Mouse (Mus musculus): ENCODE measurements at regions not wholly inside any gene's neighbourhood (a gene's known extent, or its start where the extent isn't known, plus 50 kb on each side); places are given as distances from the start of the nearest gene placed in this dataset.

- Histone ChIP-seq H3K9ac (no peak overlapping the region), H3K27ac (ENCODE audit: low read depth) (no peak overlapping the region), H3K36me3 (ENCODE audit: insufficient read depth) (no peaks in the 10 kb centered on the region), H3K4me1 (ENCODE audit: insufficient read depth) (no peaks in the 10 kb centered on the region), H3K4me3 (ENCODE audit: low read depth, low read length) (no peak overlapping the region), H3K27me3 (ENCODE audit: insufficient read depth, low read length) (no peaks in the 10 kb centered on the region), H3K4me2 (no peak overlapping the region), H3K9me3 (ENCODE audit: low read depth, low read length) (no peaks in the 10 kb centered on the region)
- TF ChIP-seq CTCF (IDR thresholded peaks at IDR 0.05; ENCODE audit: low read depth): no peak
- ATAC-seq (ENCODE audit: insufficient read depth) (peak; percentile 93), DNase-seq (peak; percentile 90)
- 35% methylated on average over 6 of the region's 6 CpGs for WGBS
Observed at GRCm38 (mm10) chr12:27283964-27284363, 58.4 kb downstream of the Sox11 start.

GRCm38 (mm10) chr12:27261965-27262364, 80.4 kb downstream of the Sox11 start:
- Histone ChIP-seq H3K9ac (no peak overlapping the region), H3K4me1 (ENCODE audit: insufficient read depth) (no peaks in the 10 kb centered on the region), H3K27me3 (ENCODE audit: insufficient read depth, low read length) (no peaks in the 10 kb centered on the region), H3K4me2 (no peak overlapping the region), H3K4me3 (ENCODE audit: low read depth, low read length) (no peak overlapping the region), H3K36me3 (ENCODE audit: insufficient read depth) (no peaks in the 10 kb centered on the region), H3K9me3 (ENCODE audit: low read depth, low read length) (no peaks in the 10 kb centered on the region), H3K27ac (ENCODE audit: low read depth) (no peak overlapping the region)
- TF ChIP-seq CTCF (IDR thresholded peaks at IDR 0.05; ENCODE audit: low read depth): no peak
- DNase-seq (no peak), ATAC-seq (ENCODE audit: insufficient read depth) (no peak)

- H3K36me3 ChIP-seq (ENCODE audit: insufficient read depth): no peaks in the 10 kb centered on the region
- H3K9me3 ChIP-seq (ENCODE audit: low read depth, low read length): no peaks in the 10 kb centered on the region
- ATAC-seq (ENCODE audit: insufficient read depth) (no peak), DNase-seq (peak; percentile 31)
- H3K27me3 ChIP-seq (ENCODE audit: insufficient read depth, low read length): no peaks in the 10 kb centered on the region
- H3K27ac ChIP-seq (ENCODE audit: low read depth): no peak overlapping the region
- TF ChIP-seq CTCF (IDR thresholded peaks at IDR 0.05; ENCODE audit: low read depth): no peak
- no peak overlapping the region for H3K4me2 ChIP-seq
- H3K4me1 ChIP-seq (ENCODE audit: insufficient read depth): no peaks in the 10 kb centered on the region
- 29% methylated on average over 3 of the region's 3 CpGs for WGBS
- H3K9ac ChIP-seq: no peak overlapping the region
- no peak overlapping the region for H3K4me3 ChIP-seq (ENCODE audit: low read depth, low read length)
Observed at GRCm38 (mm10) chr12:27254125-27254524, 88.2 kb downstream of the Sox11 start.

- H3K27ac ChIP-seq (ENCODE audit: low read depth): no peak overlapping the region
- H3K27me3 ChIP-seq (ENCODE audit: insufficient read depth, low read length): no peaks in the 10 kb centered on the region
- H3K4me2 ChIP-seq: no peak overlapping the region
- DNase-seq (no peak), ATAC-seq (ENCODE audit: insufficient read depth) (no peak)
- WGBS: 67% methylated on average over 5 of the region's 5 CpGs
- no peaks in the 10 kb centered on the region for H3K4me1 ChIP-seq (ENCODE audit: insufficient read depth)
- no peak overlapping the region for H3K4me3 ChIP-seq (ENCODE audit: low read depth, low read length)
- no peaks in the 10 kb centered on the region for H3K9me3 ChIP-seq (ENCODE audit: low read depth, low read length)
- no peak overlapping the region for H3K9ac ChIP-seq
- H3K36me3 ChIP-seq (ENCODE audit: insufficient read depth): no peaks in the 10 kb centered on the region
- no peak for TF ChIP-seq CTCF (IDR thresholded peaks at IDR 0.05; ENCODE audit: low read depth)
Observed at GRCm38 (mm10) chr12:27251521-27251920, 90.9 kb downstream of the Sox11 start.

GRCm38 (mm10) chr12:27248545-27248855, 93.9 kb downstream of the Sox11 start:
- no peaks in the 10 kb centered on the region for H3K27me3 ChIP-seq (ENCODE audit: insufficient read depth, low read length)
- H3K4me1 ChIP-seq (ENCODE audit: insufficient read depth): no peaks in the 10 kb centered on the region
- no peak overlapping the region for H3K9ac ChIP-seq
- ATAC-seq (ENCODE audit: insufficient read depth): no peak
- no peak for DNase-seq
- no peaks in the 10 kb centered on the region for H3K9me3 ChIP-seq (ENCODE audit: low read depth, low read length)
- no peak overlapping the region for H3K27ac ChIP-seq (ENCODE audit: low read depth)
- H3K36me3 ChIP-seq (ENCODE audit: insufficient read depth): no peaks in the 10 kb centered on the region
- 79% methylated on average over 3 of the region's 3 CpGs for WGBS
- no peak overlapping the region for H3K4me3 ChIP-seq (ENCODE audit: low read depth, low read length)
- TF ChIP-seq CTCF (IDR thresholded peaks at IDR 0.05; ENCODE audit: low read depth): no peak
- H3K4me2 ChIP-seq: no peak overlapping the region

- H3K27me3 ChIP-seq (ENCODE audit: insufficient read depth, low read length): no peaks in the 10 kb centered on the region
- ATAC-seq (ENCODE audit: insufficient read depth) (no peak), DNase-seq (no peak)
- no peak overlapping the region for H3K27ac ChIP-seq (ENCODE audit: low read depth)
- no peaks in the 10 kb centered on the region for H3K36me3 ChIP-seq (ENCODE audit: insufficient read depth)
- H3K4me3 ChIP-seq (ENCODE audit: low read depth, low read length): no peak overlapping the region
- 62% methylated on average over 10 of the region's 10 CpGs for WGBS
- H3K4me2 ChIP-seq: no peak overlapping the region
- no peaks in the 10 kb centered on the region for H3K4me1 ChIP-seq (ENCODE audit: insufficient read depth)
- no peak overlapping the region for H3K9ac ChIP-seq
- no peak for TF ChIP-seq CTCF (IDR thresholded peaks at IDR 0.05; ENCODE audit: low read depth)
- H3K9me3 ChIP-seq (ENCODE audit: low read depth, low read length): no peaks in the 10 kb centered on the region
Observed at GRCm38 (mm10) chr12:27247756-27248544, 94.4 kb downstream of the Sox11 start.

GRCm38 (mm10) chr12:27235748-27236147, 106.6 kb downstream of the Sox11 start:
- Histone ChIP-seq H3K36me3 (ENCODE audit: insufficient read depth) (no peaks in the 10 kb centered on the region), H3K4me2 (no peak overlapping the region), H3K9me3 (ENCODE audit: low read depth, low read length) (no peaks in the 10 kb centered on the region), H3K27me3 (ENCODE audit: insufficient read depth, low read length) (no peaks in the 10 kb centered on the region), H3K9ac (no peak overlapping the region), H3K4me1 (ENCODE audit: insufficient read depth) (no peaks in the 10 kb centered on the region), H3K27ac (ENCODE audit: low read depth) (peak overlapping the region; percentile 24; the same call in 1 of the 2 replicates), H3K4me3 (ENCODE audit: low read depth, low read length) (no peak overlapping the region)
- ATAC-seq (ENCODE audit: insufficient read depth): peak; percentile 77; the same call in 1 of the 2 replicates
- WGBS: 45% methylated on average over 1 of the region's 1 CpGs
- DNase-seq: no peak
- TF ChIP-seq CTCF (IDR thresholded peaks at IDR 0.05; ENCODE audit: low read depth): no peak

All from lung, embryonic 14.5 days (tissue).